Mouse (Mus musculus): Measurements from ENCODE around the gene Prpf6. TPM values are rescaled to one million over a fixed set of nuclear protein-coding genes. Genes with fewer than 3 reads are reported as not detected.

The Prpf6 gene
- total and polyA plus RNA-seq, 3 experiments = 28.3 to 53.8 (median 48.1) TPM

GRCm38 (mm10) chr2:181670913-181671311 lies 79.2 kb downstream of the Prpf6 start:
- no peak overlapping the region for H3K9ac ChIP-seq (ENCODE audit: insufficient read depth, low read depth)
- no peak overlapping the region for H3K4me2 ChIP-seq (ENCODE audit: insufficient read depth, low read depth, poor library complexity, severe bottlenecking)
- peaks cover 2 to 5% of the 10 kb centered on the region in 2 experiments; a peak in 2 of 4 replicates for H3K4me1 ChIP-seq (ENCODE audit: control insufficient read depth in 1 of 2, insufficient read depth in 2 of 2)
- peaks cover 9% of the 10 kb centered on the region for H3K27me3 ChIP-seq (replicated peaks)
- no peak for TF ChIP-seq SMC3 (IDR thresholded peaks at IDR 0.05; ENCODE audit: low read depth, low read length)
- no peak for TF ChIP-seq MAX (IDR thresholded peaks at IDR 0.05; ENCODE audit: low read length)
- no peak for TF ChIP-seq PAX5 (IDR thresholded peaks at IDR 0.05; ENCODE audit: low read length)
- TF ChIP-seq TCF12 (IDR thresholded peaks at IDR 0.05; ENCODE audit: low read depth, low read length) = no peak
- no peak for TF ChIP-seq CHD2 (IDR thresholded peaks at IDR 0.05; ENCODE audit: low read length)
- no peak for TF ChIP-seq MXI1 (IDR thresholded peaks at IDR 0.05; ENCODE audit: low read depth, low read length)
- TF ChIP-seq E2F4 (IDR thresholded peaks at IDR 0.05; ENCODE audit: insufficient replicate concordance, low read depth, low read length) = no peak
- no peak for TF ChIP-seq JUND (conservative IDR thresholded peaks at IDR 0.05; ENCODE audit: low read depth, low read length)
- TF ChIP-seq RCOR1 (conservative IDR thresholded peaks at IDR 0.05; ENCODE audit: low read depth, low read length) = no peak
- TF ChIP-seq MYC (IDR thresholded peaks at IDR 0.05; ENCODE audit: low read depth, low read length) = no peak
- TF ChIP-seq KAT2A (IDR thresholded peaks at IDR 0.05; ENCODE audit: insufficient replicate concordance, low read length) = no peak
- no peak for TF ChIP-seq EP300 (IDR thresholded peaks at IDR 0.05; ENCODE audit: low read length)
- no peak for TF ChIP-seq CTCF (conservative IDR thresholded peaks at IDR 0.05 in 1 of 2, IDR thresholded peaks at IDR 0.05 in 1 of 2; ENCODE audit: low read depth in 2 of 2, low read length in 2 of 2)
- TF ChIP-seq ZC3H11A (IDR thresholded peaks at IDR 0.05; ENCODE audit: low read depth, low read length) = no peak
- TF ChIP-seq USF1 (IDR thresholded peaks at IDR 0.05; ENCODE audit: low read depth, low read length) = no peak
- in situ Hi-C loops (cut with MboI; ENCODE audit: low pct_ligation_motif_present, low pct_unique_long_range_greater_than_20kb, low sequenced_read_pairs) (no loop called here), dilution Hi-C loops (cut with MboI; ENCODE audit: extremely low pct_ligation_motif_present, extremely low pct_unique_long_range_greater_than_20kb, low sequenced_read_pairs) (no loop called here)
- DNase-seq (ENCODE audit: extremely low read depth) = no peak
- H3K79me2 ChIP-seq (replicated peaks; ENCODE audit: control insufficient read depth, extremely low read depth, insufficient read depth, poor library complexity, severe bottlenecking) = no peaks in the 10 kb centered on the region
- peaks cover 7% of the 10 kb centered on the region for H3K9me3 ChIP-seq (replicated peaks; ENCODE audit: low read length)
- no peak overlapping the region for H3K4me3 ChIP-seq (replicated peaks in 1 of 3; ENCODE audit: low read depth in 2 of 3, low read length in 2 of 3, poor library complexity in 1 of 3)
- no peaks in the 10 kb centered on the region for H3K36me3 ChIP-seq (replicated peaks in 1 of 2; ENCODE audit: control insufficient read depth in 1 of 2, insufficient read depth in 1 of 2, low read length in 1 of 2)
- no peak overlapping the region for H3K27ac ChIP-seq (ENCODE audit: insufficient read depth, low read depth)

DNA sequence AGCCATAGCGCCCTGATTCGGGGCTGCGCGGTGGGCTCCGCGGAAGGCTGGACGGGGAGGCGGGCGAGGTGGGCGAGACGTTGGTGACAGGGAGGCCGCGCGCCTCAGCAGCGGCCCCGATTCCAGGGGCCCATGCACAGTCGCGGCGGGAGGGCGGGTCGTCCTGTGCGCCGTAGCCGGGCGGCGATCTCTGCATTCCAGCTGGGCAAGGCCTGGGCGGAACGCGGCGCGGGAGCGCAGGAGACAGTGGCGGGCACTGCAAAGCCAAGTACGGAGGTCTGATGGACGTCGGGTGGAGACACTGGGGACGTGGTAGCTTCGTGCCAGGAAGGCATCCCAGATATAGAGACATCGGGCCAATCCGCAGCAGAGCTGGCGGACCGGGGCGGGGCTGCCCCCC lies 79.7 kb downstream of the Prpf6 start, which contains the start of gene Sox18:
Gene Sox18 (minus strand): TSS at position 315 of the 400 bp plus-strand sequence.
- dilution Hi-C loops (cut with MboI; ENCODE audit: extremely low pct_ligation_motif_present, extremely low pct_unique_long_range_greater_than_20kb, low sequenced_read_pairs) (no loop called here), in situ Hi-C loops (cut with MboI; ENCODE audit: low pct_ligation_motif_present, low pct_unique_long_range_greater_than_20kb, low sequenced_read_pairs) (no loop called here)
- H3K36me3 ChIP-seq (replicated peaks in 1 of 2; ENCODE audit: control insufficient read depth in 1 of 2, insufficient read depth in 1 of 2, low read length in 1 of 2) = no peaks in the 10 kb centered on the region
- H3K27ac ChIP-seq (ENCODE audit: insufficient read depth, low read depth) = no peak within 1 kb of the TSS
- peaks cover 9% of the 10 kb centered on the region for H3K27me3 ChIP-seq (replicated peaks)
- peaks cover 7% of the 10 kb centered on the region for H3K9me3 ChIP-seq (replicated peaks; ENCODE audit: low read length)
- no peak within 1 kb of the TSS for H3K4me2 ChIP-seq (ENCODE audit: insufficient read depth, low read depth, poor library complexity, severe bottlenecking)
- no peaks in the 10 kb centered on the region for H3K79me2 ChIP-seq (replicated peaks; ENCODE audit: control insufficient read depth, extremely low read depth, insufficient read depth, poor library complexity, severe bottlenecking)
- H3K4me1 ChIP-seq (ENCODE audit: control insufficient read depth in 1 of 2, insufficient read depth in 2 of 2) = peaks cover 2 to 5% of the 10 kb centered on the region in 2 experiments; a peak in 2 of 4 replicates
- no peak for TF ChIP-seq RAD21 (IDR thresholded peaks at IDR 0.05; ENCODE audit: low read depth, low read length)
- TF ChIP-seq JUN (IDR thresholded peaks at IDR 0.05; ENCODE audit: insufficient read depth, low read depth, low read length) = no peak
- TF ChIP-seq CHD1 (IDR thresholded peaks at IDR 0.05; ENCODE audit: low read depth, low read length) = no peak
- no peak for TF ChIP-seq SMC3 (IDR thresholded peaks at IDR 0.05; ENCODE audit: low read depth, low read length)
- TF ChIP-seq ZNF384 (IDR thresholded peaks at IDR 0.05; ENCODE audit: low read depth, low read length) = no peak
- no peak for TF ChIP-seq ETS1 (conservative IDR thresholded peaks at IDR 0.05; ENCODE audit: low read depth, low read length)
- H3K4me3 ChIP-seq (replicated peaks in 1 of 3; ENCODE audit: low read depth in 2 of 3, low read length in 2 of 3, poor library complexity in 1 of 3) = no peak within 1 kb of the TSS
- no peak within 1 kb of the TSS for H3K9ac ChIP-seq (ENCODE audit: insufficient read depth, low read depth)
- no peak for DNase-seq (ENCODE audit: extremely low read depth)
